Mouse (Mus musculus): ENCODE results near the gene Cyfip2. TPM values are rescaled to one million over a fixed set of nuclear protein-coding genes. Genes with fewer than 3 reads are reported as not detected.

Gene Cyfip2
- 100 to 1,000 TPM; 186 to 192 TPM for total RNA-seq (2023)

GRCm38 (mm10) chr11:46312523-46313035 lies at the start of gene Cyfip2:
Gene Cyfip2 (minus strand): TSS chr11:46312859.

GRCm38 (mm10) chr11:46235334-46235733 lies 77.3 kb downstream of the Cyfip2 start, which contains the start of gene Fndc9:
Gene Fndc9 (plus strand): TSS chr11:46235531.

GRCm38 (mm10) chr11:46165866-46166585 lies 146.6 kb downstream of the Cyfip2 start, which contains the start of gene Nipal4:
Gene Nipal4 (minus strand): TSS chr11:46166508.

Other genes with a start within 250 kb of the Cyfip2 start
- gene Nipal4, start 146.4 kb downstream of the Cyfip2 start, total RNA-seq (2023) = not detected
- not detected for gene Fndc9, start 77.3 kb downstream of the Cyfip2 start, total RNA-seq (2023)
- 1 to 10 TPM; 2.1 TPM for gene Itk, start 76.7 kb upstream of the Cyfip2 start, total RNA-seq (2023)
- gene Fam71b, start 83.7 kb upstream of the Cyfip2 start, total RNA-seq (2023) = 1 to 10 TPM in 1 of 2 experiments, under 1 TPM in 1; 0.93 to 1.8 TPM
- 10 to 100 TPM; 32.0 to 43.4 TPM for gene Med7, start 124.1 kb upstream of the Cyfip2 start, total RNA-seq (2023)
- gene Havcr2, start 142.1 kb upstream of the Cyfip2 start, total RNA-seq (2023) = under 1 TPM; 0.44 to 0.53 TPM
- not detected for gene Gm12169, start 211.4 kb upstream of the Cyfip2 start, total RNA-seq (2023)